Mouse (Mus musculus): ENCODE results near the gene Pmm1. TPM values are rescaled to one million over a fixed set of nuclear protein-coding genes. Genes with fewer than 3 reads are reported as not detected.

The Pmm1 gene
- polyA plus RNA-seq, 1 experiment, result 41.0 TPM

DNA sequence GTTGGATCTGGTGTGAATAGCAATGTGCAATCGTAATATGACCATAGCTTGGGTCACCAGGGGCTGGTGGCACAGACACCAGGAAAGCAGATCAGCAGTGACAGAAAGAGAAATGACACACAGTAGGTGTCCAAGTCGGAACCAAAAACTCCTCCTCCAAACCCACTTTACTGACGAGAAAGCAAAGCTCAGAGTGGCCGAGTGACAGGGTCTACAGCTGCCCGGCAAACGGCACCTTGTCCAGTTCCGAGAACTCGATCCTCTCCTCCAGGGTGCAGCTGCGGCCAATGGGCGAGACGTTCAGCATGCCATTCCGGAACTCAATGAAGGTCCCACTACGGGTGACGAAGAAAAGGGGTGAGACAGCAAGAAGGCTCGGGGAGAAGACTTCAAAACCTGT, 5.3 kb downstream of the Pmm1 start:
- Histone ChIP-seq H3K4me1 (ENCODE audit: control insufficient read depth, insufficient read depth, low read length) (no peaks in the 10 kb centered on the region), H3K4me3 (replicated peaks; ENCODE audit: extremely low read depth, low read depth, low read length) (no peak overlapping the region)
- DNase-seq, result no peak
- no peak for TF ChIP-seq CTCF (IDR thresholded peaks at IDR 0.05; ENCODE audit: insufficient read depth, low read length)
- WGBS, result 94% methylated on average over 15 of the region's 15 CpGs

GRCm38 (mm10) chr15:81954716-81955115, 6.0 kb downstream of the Pmm1 start:
- TF ChIP-seq CTCF (IDR thresholded peaks at IDR 0.05; ENCODE audit: insufficient read depth, low read length) (no peak), POLR2A (IDR thresholded peaks at IDR 0.05; ENCODE audit: borderline replicate concordance, extremely low read depth, low read depth, low read length) (no peak)
- Histone ChIP-seq H3K4me3 (replicated peaks; ENCODE audit: extremely low read depth, low read depth, low read length) (no peak overlapping the region), H3K4me1 (ENCODE audit: control insufficient read depth, insufficient read depth, low read length) (no peaks in the 10 kb centered on the region)
- no peak for DNase-seq
- WGBS, result 87% methylated on average over 6 of the region's 6 CpGs

DNA sequence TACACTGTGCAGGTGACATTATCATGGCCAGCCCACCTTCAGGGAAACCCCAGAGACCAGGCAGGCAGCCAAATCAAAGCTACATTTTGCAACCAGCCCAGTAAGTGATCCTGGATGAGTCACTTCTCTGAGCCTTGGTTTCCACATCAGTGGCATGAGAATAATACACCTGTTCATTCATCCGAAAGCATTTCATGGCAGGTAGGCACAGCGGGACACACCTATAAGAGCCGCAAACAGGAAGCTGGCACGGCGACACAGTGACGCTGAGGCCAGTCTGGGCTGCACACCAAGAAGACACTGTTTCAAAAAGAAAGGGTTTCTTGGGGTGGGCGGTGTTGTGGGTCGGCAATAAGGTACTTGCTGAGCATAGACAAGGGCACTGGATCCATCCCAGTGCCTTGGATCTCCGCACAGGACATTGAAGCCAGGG, 6.6 kb downstream of the Pmm1 start:
- H3K4me1 ChIP-seq (ENCODE audit: control insufficient read depth, insufficient read depth, low read length), result no peaks in the 10 kb centered on the region
- TF ChIP-seq CTCF (IDR thresholded peaks at IDR 0.05; ENCODE audit: insufficient read depth, low read length) (no peak), POLR2A (IDR thresholded peaks at IDR 0.05; ENCODE audit: borderline replicate concordance, extremely low read depth, low read depth, low read length) (no peak)
- H3K4me3 ChIP-seq (replicated peaks; ENCODE audit: extremely low read depth, low read depth, low read length), result no peak overlapping the region
- DNase-seq, result no peak
- WGBS, result 80% methylated on average over 9 of the region's 9 CpGs

- Histone ChIP-seq H3K4me1 (ENCODE audit: control insufficient read depth, insufficient read depth, low read length) (no peaks in the 10 kb centered on the region), H3K4me3 (replicated peaks; ENCODE audit: extremely low read depth, low read depth, low read length) (no peak overlapping the region)
- no peak for DNase-seq
- WGBS, result 87% methylated on average over 4 of the region's 4 CpGs
- TF ChIP-seq CTCF (IDR thresholded peaks at IDR 0.05; ENCODE audit: insufficient read depth, low read length) (no peak), POLR2A (IDR thresholded peaks at IDR 0.05; ENCODE audit: borderline replicate concordance, extremely low read depth, low read depth, low read length) (no peak)
These were observed 8.4 kb downstream of the Pmm1 start for GRCm38 (mm10) chr15:81952310-81952709.

- no peak for DNase-seq
- H3K4me3 ChIP-seq (replicated peaks; ENCODE audit: extremely low read depth, low read depth, low read length), result no peak overlapping the region
- no peak for TF ChIP-seq POLR2A (IDR thresholded peaks at IDR 0.05; ENCODE audit: borderline replicate concordance, extremely low read depth, low read depth, low read length)
- TF ChIP-seq CTCF (IDR thresholded peaks at IDR 0.05; ENCODE audit: insufficient read depth, low read length), result no peak
- no peaks in the 10 kb centered on the region for H3K4me1 ChIP-seq (ENCODE audit: control insufficient read depth, insufficient read depth, low read length)
- WGBS, result 89% methylated on average over 9 of the region's 9 CpGs
These were observed 9.6 kb downstream of the Pmm1 start for GRCm38 (mm10) chr15:81951159-81951558.

DNA sequence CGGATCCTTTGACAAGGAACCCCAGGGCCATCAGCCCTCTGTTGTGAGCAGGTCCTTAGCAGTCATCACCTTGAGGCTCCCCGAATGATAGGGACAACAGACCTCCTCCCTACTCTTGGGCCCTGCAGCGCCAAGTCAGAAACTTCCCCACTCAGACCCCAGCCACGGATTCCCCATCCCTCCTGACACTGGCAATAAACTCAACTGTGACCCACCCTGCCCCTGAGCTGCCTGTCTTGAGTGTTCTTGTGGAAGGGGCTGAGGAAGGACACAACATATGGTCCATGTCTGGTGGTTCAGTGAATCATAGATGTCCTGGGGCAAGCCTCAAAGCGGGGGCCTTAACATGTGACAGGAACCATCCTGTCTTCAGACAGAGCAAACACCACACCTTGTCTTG, 10.0 kb downstream of the Pmm1 start:
- DNase-seq, result no peak
- WGBS, result 75% methylated on average over 5 of the region's 5 CpGs
- no peaks in the 10 kb centered on the region for H3K4me1 ChIP-seq (ENCODE audit: control insufficient read depth, insufficient read depth, low read length)
- no peak for TF ChIP-seq CTCF (IDR thresholded peaks at IDR 0.05; ENCODE audit: insufficient read depth, low read length)
- no peak for TF ChIP-seq POLR2A (IDR thresholded peaks at IDR 0.05; ENCODE audit: borderline replicate concordance, extremely low read depth, low read depth, low read length)
- no peak overlapping the region for H3K4me3 ChIP-seq (replicated peaks; ENCODE audit: extremely low read depth, low read depth, low read length)

GRCm38 (mm10) chr15:81949476-81950131, 11.1 kb downstream of the Pmm1 start:
- no peak overlapping the region for H3K4me3 ChIP-seq (replicated peaks; ENCODE audit: extremely low read depth, low read depth, low read length)
- DNase-seq, result no peak

GRCm38 (mm10) chr15:81949076-81949475, 11.7 kb downstream of the Pmm1 start:
- H3K4me3 ChIP-seq (replicated peaks; ENCODE audit: extremely low read depth, low read depth, low read length), result no peak overlapping the region
- 78% methylated on average over 10 of the region's 10 CpGs for WGBS
- no peak for DNase-seq
- H3K4me1 ChIP-seq (ENCODE audit: control insufficient read depth, insufficient read depth, low read length), result no peaks in the 10 kb centered on the region
- no peak for TF ChIP-seq POLR2A (IDR thresholded peaks at IDR 0.05; ENCODE audit: borderline replicate concordance, extremely low read depth, low read depth, low read length)
- TF ChIP-seq CTCF (IDR thresholded peaks at IDR 0.05; ENCODE audit: insufficient read depth, low read length), result no peak

More at GRCm38 (mm10) chr15:81949476-81950131, 11.1 kb downstream of the Pmm1 start:
- no peaks in the 10 kb centered on the region for H3K4me1 ChIP-seq (ENCODE audit: control insufficient read depth, insufficient read depth, low read length)
- no peak for TF ChIP-seq CTCF (IDR thresholded peaks at IDR 0.05; ENCODE audit: insufficient read depth, low read length)
- 72% methylated on average over 11 of the region's 11 CpGs for WGBS

DNA sequence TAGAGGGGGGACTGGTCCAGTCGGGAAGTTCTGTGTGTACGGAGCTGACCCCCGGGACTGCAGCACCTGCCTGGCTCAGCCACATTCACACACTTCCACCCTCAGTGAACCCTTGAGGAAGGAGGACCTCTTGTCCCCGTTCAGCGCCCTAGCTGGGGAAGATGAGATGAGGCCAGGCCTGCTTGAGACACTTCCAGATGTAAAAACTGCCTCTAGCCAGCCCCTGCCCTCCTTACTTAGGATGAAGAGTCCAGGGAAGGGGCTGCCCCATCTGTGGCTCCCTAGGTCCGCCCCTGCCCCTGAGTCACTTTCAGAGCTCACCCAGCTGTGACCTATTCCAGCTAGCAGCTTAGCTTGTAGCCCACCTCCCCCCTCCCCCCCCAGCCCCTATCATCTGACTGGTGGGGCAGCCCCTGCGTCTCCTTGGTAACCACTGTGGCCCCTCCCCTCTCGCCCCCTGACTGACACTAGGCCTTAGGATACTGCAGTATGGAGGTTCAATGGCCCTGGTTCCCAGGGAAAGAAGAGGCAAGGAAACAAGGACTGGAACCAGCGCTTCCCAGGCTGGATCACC, 17.5 kb downstream of the Pmm1 start:
- no peaks in the 10 kb centered on the region for H3K4me1 ChIP-seq (ENCODE audit: control insufficient read depth, insufficient read depth, low read length)
- DNase-seq, result no peak
- WGBS, result 29% methylated on average over 9 of the region's 9 CpGs
- TF ChIP-seq CTCF (IDR thresholded peaks at IDR 0.05; ENCODE audit: insufficient read depth, low read length), result no peak
- no peak for TF ChIP-seq POLR2A (IDR thresholded peaks at IDR 0.05; ENCODE audit: borderline replicate concordance, extremely low read depth, low read depth, low read length)
- H3K4me3 ChIP-seq (replicated peaks; ENCODE audit: extremely low read depth, low read depth, low read length), result no peak overlapping the region

DNA sequence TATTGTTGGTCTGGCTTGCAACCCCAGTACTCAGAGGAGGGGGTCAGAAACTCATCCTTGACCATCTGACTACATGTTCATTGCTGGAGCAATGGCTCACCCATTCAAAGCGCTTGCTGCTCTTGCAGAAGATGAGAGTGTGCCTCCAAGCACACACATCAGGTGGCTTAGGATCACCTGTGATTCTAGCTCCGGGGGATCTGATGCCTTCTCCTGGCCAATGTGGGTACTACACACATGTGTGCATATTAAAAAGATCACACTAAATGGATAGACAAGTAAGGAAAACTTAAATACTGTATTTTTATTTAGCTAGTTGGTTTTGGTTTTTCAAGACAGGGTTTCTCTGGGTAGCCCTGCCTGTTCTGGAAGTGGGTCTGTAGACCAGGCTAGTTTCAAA, 19.7 kb downstream of the Pmm1 start:
- WGBS, result 91% methylated on average over 2 of the region's 2 CpGs
- H3K4me1 ChIP-seq (ENCODE audit: control insufficient read depth, insufficient read depth, low read length), result peaks cover 6% of the 10 kb centered on the region; the same call in 1 of the 2 replicates
- TF ChIP-seq POLR2A (IDR thresholded peaks at IDR 0.05; ENCODE audit: borderline replicate concordance, extremely low read depth, low read depth, low read length) (no peak), CTCF (IDR thresholded peaks at IDR 0.05; ENCODE audit: insufficient read depth, low read length) (no peak)
- H3K4me3 ChIP-seq (replicated peaks; ENCODE audit: extremely low read depth, low read depth, low read length), result no peak overlapping the region
- no peak for DNase-seq

Data from lung, adult 2 months (tissue).